Mouse (Mus musculus) brain, adult 2 months (tissue): ENCODE measurements around the gene Cln3.

Experiments
- DNase-seq: peaks from one replicate; pipeline ENCODE4 v3.0.0; 2011; ENCODE audit warnings: low read depth, low spot score

The Cln3 gene

GRCm38 (mm10) chr7:126595890-126596289 lies 10.3 kb upstream of the Cln3 start:
- no peak for DNase-seq

- no peak for DNase-seq
These were observed 9.4 kb upstream of the Cln3 start, which contains the start of gene Il27 for GRCm38 (mm10) chr7:126594862-126595561. Gene Il27, minus strand, starts transcription at chr7:126594941.

DNA sequence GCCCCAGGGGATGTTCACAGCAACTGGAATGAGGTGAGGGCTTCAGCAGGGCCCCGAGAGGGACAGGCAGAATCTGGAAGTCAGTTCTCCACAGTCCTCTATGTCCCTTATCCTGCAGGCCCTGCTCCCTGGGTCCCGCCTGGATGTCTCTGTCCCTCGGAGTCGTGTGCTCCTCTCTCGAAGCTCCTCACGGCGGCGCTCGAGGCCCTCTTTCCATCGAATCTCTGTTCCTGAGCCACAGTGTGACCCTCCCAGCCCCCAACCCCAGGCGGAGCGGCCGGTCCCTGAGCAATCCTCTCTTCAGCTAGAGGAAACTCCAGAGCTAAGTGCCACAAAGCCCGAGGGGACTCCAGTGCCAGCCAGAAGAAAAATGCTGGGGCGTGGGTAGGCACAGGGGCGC lies 2.2 kb upstream of the Cln3 start:
- peak; percentile 60 for DNase-seq

DNA sequence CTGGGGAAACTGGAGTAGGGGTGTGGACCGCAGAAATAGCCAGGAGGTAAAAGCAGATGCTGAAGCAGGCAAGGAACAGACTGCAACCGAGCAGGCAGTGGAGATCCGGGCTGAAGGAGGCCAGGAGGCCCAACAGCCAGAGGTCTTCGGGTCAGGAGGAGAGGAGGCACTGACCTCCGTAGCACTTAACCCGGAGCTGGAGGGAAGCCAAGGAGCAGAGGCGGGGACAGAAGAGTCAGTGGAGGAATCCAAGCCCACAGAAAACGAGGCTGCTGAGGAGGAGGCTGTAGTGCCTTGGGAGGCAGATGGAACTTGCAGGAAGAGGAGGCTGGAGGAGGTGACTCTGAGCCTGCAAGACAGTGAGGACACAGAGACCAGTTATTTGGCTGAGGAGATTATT lies 1.2 kb upstream of the Cln3 start:
- DNase-seq, result peak; percentile 18

GRCm38 (mm10) chr7:126584506-126584977 lies 1.1 kb downstream of the Cln3 start, which contains the start of gene Apobr:
Gene Apobr, plus strand, starts transcription at chr7:126584942.
- peak; percentile 36 for DNase-seq

GRCm38 (mm10) chr7:126583761-126584160 lies 1.9 kb downstream of the Cln3 start:
- DNase-seq, result peak; percentile 20

- peak; percentile 96 for DNase-seq
These were observed 2.3 kb downstream of the Cln3 start for GRCm38 (mm10) chr7:126583251-126583709.

DNA sequence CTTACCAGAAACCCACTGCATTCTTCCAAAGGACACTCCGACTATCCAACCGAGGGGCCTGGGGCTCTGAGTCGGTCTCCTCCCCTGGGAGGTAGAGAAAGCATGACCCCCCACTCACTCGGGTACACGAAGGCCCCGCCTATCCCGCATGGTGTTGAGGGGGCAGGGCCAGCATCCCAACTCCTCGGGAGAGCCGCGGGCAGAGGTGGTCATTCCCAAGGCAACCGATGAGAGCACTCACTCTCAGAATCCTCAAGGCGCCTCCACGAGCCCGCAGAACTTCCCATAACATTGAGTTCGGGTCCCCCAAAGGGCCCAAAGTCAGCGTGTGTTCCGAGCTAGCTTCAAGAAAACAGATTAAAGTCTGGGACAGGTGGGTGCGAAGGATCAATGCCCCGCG lies 2.9 kb downstream of the Cln3 start:
- DNase-seq, result peak; percentile 30

- peak; percentile 35 for DNase-seq
These were observed 4.0 kb downstream of the Cln3 start for GRCm38 (mm10) chr7:126581661-126582060.

GRCm38 (mm10) chr7:126579172-126579571 lies 6.4 kb downstream of the Cln3 start:
- DNase-seq, result peak; percentile 53

GRCm38 (mm10) chr7:126576946-126577345 lies 8.7 kb downstream of the Cln3 start:
- peak; percentile 50 for DNase-seq

DNA sequence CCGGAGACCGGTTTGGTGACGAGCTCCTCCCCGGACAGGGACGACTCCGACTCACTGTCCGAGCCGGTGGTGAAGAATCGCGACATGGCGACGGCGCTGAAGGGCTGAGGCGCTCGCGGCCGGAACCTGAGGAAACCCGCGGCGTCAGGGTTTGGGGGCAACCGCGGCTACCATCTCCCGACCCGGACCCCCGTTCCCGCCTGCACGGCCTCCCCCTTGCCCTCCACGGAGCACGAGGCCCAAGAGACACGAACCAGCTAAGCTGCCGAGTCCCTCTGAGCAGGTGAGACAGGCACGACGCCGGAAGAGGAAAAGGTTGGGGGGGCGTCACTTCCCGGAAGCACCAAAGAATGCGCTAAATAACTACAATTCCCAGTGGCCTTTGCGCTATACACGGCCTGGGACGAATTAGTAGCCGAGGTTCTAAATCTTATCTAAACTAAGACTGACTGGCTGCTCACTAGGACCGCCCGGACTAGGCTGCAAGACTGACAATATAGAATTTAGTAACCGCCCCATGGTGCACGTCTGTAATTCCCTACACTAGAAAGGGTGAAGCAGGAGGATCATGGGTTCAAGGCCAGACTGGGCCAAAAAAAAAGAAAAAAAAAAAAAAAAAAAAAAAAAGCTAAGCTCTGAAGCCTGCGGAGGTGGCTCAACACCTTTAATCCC lies 19.4 kb downstream of the Cln3 start, which contains the start of gene Eif3c:
Gene Eif3c (minus strand): TSS at position 318 of the 672 bp plus-strand sequence.
- peak; percentile 97 for DNase-seq

DNA sequence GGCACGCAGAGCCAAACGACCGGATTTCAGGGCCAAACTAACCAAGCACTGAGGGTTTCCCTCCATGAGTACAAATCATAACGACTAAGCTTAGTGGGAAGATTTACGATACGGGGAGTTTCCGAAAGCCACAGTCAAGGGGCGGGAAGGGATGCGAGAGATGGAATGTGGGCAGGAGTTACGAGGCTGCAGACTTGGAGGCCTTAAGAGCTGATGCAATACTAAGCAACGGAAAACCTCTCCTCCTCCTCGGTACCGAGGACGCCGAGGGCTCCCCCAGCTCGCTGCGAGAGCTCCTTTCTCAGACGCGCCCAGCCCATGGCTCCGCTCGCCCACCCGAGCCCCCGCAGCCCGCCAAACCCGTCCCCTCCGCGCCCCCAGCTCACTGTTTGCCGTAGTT lies 19.9 kb downstream of the Cln3 start:
- peak; percentile 40 for DNase-seq

DNA sequence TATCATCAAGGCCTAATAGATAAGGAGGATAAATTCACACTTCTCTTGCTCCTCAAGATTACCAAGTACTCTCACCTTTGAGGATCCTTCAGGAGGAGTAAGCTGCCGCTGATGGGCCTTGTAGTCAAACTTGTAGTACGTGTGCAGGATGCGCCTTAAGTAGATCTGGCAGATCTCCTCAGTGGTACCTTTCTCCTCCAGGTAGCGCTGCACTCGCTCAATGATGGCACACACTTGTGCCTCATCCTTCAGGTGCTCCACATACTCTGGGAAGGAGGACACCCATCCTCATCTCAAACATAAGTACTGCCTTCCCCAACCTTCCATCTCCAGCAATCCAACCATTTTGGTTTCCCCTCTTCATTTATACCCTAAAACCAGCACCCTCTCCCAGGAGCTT lies 29.0 kb downstream of the Cln3 start:
- no peak for DNase-seq

DNA sequence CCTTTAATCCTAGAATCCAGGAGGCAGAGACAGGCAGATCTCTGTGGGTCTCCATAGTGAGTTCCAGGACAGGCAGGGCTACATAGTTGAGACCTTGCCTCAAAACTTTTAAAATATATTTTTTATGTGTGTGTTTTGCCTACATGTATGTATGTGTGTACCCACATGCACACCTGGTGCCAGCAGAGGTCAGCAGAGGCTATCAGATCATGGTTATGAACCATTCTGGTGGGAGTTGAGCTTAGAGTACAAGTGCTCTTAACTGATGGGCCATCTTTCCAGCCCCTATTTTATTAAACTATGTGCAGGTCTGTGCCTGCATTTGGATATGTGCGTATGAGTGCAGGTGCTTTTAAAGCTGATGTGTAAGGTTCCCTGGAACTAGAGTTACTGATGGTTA lies 30.8 kb downstream of the Cln3 start:
- no peak for DNase-seq

DNA sequence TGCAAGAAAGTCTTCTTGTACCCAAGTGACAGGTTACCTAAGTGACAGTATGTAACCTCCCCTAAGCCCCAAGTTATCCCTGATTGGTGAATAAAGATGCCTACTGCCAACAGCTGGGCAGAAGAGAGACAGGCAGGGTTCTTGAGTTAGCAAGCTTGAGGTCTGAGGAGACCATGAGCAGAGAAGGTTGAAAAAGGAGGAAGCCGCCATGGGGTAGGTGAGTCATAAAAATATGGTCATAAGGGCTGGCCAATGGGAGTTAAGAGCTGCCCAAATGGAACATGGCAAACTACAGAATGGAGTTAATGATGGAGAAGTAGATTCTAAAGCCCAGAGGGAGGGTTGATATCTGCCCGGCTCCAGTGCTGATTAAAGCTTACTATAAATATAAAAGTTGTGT lies 40.0 kb downstream of the Cln3 start:
- DNase-seq, result no peak

DNA sequence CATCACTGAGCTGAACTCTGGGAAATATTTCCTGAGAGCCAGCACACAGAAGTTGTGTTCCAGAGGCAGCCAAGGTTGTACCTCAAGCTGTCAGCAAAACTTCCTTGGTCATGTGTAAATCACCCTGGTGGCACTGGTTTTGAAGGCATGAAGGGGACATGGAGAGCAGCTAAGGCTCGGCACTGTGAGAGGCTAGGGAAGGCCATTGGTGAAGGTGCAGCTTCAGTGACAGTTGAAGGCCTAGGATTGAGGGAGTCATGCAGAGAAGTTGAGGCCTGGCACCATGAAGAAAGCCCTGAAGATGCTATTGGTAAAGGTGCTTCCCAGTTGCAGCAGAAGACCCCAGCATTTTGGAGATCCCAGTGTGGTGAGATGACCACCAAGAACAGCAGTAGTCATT lies 44.0 kb downstream of the Cln3 start:
- DNase-seq, result no peak

DNA sequence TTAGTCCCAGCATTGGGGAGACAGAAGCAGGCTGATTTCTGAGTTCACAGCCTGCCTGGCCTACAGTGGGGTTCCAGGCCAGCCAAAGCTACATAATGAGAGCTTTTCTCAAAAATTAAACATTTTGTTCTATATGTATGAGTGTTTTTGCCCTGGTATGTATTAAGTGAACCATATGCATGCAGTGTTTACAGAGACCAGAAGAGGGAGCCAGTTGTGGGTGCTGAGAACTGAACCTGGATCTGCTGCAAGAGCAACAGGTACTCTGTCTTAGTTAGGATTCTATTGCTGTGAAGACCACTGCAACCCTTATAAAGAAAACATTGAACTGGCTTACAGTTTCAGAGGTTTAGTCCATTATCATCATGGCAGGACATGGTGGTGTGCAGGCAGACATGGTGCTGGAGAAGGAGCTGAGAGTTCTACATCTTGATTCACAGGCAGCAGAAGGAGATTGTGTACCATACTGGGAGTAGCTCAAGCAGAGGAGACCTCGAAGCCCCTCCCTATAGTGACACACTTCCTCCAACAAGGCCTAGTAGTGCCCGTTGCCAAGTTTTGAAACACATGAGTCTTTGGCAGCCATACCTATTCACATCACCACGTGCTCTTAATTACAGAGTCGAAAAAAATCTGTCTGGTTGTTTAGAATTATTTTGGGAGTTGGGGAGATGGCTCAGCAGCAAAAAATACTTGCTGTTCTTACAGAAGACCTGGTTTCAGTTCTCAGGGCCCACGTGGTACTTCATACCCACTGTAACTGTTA lies 47.6 kb downstream of the Cln3 start:
- DNase-seq, result peak; percentile 46

DNA sequence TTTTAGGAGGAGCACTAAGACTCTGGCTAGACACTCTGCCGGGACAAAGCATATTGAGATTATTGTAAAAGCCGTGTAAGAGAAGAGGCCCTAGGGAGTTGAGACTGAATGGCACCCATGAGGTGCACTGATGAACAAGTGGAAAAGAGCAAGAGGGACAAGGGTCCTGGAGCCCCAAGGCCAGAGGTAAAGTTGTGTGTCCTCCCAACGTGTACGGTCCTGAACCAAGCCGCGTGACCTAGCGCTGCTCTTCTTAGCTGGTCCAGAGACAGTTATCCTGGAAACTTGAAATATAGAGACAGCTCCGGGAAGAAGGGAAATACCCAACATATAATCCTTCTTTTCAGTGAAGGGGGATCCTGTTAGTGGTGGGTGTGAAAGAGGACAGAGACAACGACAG lies 49.2 kb downstream of the Cln3 start:
- DNase-seq, result no peak

DNA sequence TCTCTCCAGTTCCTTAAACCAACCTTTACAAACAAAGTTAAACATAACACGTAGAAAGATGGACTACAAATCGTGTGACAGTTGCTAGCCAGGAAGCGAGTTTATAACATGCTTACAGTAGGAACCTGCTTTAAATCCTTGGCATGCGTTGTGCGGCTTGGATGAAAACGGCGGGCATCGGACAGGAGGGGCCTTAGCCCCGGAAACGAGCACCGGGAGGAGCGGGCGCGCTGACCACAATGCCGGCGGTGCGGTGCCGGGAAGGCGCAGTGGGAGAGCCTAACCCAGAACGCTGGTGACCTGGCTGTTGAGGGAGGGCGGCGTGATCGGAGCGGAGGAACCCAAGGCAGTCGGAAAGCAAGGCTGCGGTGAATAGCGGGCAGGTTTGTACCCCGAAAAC lies 49.9 kb downstream of the Cln3 start:
- peak; percentile 7 for DNase-seq

DNA sequence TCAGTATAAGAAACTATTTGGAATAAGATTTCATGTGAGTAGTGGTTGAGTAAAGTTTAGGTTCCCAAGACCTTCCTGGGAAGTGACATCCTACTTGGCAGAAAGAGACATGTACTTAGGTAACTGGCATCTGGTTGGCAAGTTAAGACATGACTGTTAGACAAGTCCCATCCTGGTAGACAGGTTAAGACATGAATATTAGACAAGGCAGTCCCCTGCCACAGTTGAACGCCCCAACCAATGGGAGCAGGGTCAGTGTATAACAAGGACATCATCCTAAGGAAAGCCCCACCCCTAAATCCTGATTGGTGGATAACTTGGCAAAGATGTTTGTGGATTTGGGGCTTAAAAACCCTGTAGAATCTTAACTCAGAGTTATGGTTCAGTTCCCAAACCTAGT lies 52.2 kb downstream of the Cln3 start:
- DNase-seq, result no peak

DNA sequence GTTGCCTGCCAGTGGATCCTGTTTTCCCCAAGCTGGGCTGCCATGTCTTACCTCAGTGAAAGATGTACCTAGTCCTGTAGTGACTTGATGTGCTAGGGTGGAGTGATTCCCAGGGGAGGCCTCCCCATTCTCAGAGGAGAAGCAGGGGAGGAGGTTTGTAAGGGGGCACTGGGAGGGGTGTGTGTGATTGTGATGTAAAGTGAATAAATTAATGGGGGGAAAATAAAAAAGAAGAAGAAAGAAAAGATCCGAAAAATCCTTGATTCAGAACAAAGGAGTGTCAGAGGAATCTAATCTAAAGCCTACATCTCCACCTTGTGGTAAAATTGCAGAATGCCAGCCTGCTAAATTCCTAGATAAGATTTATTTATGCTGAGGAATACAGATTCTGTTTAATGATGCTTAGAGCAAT lies 57.4 kb downstream of the Cln3 start:
- peak; percentile 81 for DNase-seq
